Mouse (Mus musculus) cerebellum, postnatal 14 days (tissue): ENCODE results near the gene Abhd5.
A peak's percentile ranks its signal among the peaks of the same experiment; 100 is the strongest.
"Not testable (repeated sequence)": the region's sequence is repeated elsewhere in the genome, so short reads cannot be mapped to it uniquely, and the experiment has no call there.

Source experiments
- DNase-seq, 2 experiments: peaks; one replicate each; pipeline ENCODE4 v3.0.0; 2021; ENCODE audit warnings: mixed read lengths in 2 of 2

The Abhd5 gene

DNA sequence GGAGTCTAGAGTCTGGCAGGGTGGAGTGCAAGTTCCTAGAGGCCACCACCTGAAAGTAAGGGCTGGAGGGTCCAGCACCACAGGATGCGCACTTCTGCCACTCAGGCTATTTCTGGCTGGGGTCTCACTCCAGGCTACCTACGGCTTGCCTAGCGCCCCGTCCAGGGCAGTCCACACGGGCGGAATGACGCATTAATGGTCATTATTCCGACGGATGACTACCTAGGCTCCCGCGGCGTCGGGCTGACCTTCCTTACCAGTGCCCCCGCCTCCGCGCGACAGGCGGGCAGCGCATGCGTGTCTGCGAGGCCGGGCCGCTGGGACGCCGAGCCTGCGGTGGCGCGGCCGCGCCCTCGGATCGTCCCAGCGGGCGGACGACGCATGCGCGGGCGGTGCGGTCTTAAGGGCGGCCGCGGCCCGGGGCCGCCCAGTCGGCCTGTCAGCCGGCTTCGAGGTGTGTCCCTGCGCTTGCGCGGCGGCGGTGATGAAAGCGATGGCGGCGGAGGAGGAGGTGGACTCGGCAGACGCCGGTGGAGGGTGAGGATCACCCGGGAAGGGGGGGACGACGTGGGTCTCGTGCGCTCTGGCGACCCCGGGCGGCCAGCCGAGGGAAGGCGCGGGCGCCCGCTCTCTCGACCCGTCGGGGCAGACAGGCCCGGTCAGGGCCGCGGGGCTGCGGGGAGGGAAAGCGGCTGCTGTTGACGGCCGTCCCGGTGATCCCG lies at the start of gene Abhd5:
Gene Abhd5, plus strand, starts transcription at position 306 of the 722 bp plus-strand sequence.
- DNase-seq = peak; percentile 96

GRCm38 (mm10) chr9:122305302-122305701 lies 46.1 kb upstream of the Abhd5 start:
- DNase-seq = no peak

GRCm38 (mm10) chr9:122309013-122309980 lies 42.1 kb upstream of the Abhd5 start:
- DNase-seq = no peak

- peak; percentile 86 to 87 for DNase-seq
Observed at GRCm38 (mm10) chr9:122310613-122311049, 40.8 kb upstream of the Abhd5 start.

GRCm38 (mm10) chr9:122311051-122311760 lies 40.2 kb upstream of the Abhd5 start:
- no peak for DNase-seq

GRCm38 (mm10) chr9:122312296-122312990 lies 39.0 kb upstream of the Abhd5 start:
- no peak for DNase-seq

DNA sequence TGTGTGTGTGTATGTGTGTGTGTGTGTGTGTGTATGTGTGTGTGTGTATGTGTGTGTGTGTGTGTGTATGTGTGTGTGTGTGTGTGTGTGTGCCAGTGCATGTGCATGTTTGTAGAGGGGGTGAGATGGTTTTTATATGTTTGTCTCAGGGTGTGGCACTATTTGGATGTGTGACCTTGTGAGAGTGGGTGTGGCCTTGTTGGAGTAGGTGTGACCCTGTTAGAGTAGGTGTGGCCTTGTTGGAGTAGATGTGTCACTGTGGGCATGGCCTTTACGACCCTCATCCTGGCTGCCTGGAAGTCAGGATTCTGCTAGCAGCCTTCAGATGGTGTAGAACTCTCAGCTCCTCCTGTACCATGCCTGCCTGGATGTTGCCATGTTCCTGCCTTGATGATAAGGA lies 38.3 kb upstream of the Abhd5 start:
- not testable (repeated sequence) for DNase-seq

- DNase-seq = no peak
Observed at GRCm38 (mm10) chr9:122314386-122314785, 37.0 kb upstream of the Abhd5 start.

GRCm38 (mm10) chr9:122314942-122315341 lies 36.5 kb upstream of the Abhd5 start:
- DNase-seq = no peak

- no peak for DNase-seq
Observed at GRCm38 (mm10) chr9:122315501-122315900, 35.9 kb upstream of the Abhd5 start.

DNA sequence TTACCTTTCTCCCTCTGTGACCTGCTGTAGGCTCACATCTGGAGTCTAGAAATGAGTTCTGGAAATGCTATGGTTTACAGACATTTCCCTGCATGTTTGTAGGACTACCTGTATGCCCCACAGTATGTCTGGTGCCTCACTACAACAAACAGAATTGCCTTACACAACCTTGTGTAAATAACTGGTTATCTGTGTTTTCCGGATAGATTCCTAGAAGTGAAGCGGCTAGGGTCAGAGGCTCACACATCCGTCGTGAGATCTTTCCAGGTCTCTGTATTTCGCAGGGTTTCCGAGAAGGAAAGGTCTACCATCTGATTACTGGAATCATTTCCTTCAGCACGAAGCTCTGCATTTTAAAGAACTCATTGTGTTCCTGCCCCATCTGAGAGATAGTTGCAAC lies 34.8 kb upstream of the Abhd5 start:
- no peak for DNase-seq

DNA sequence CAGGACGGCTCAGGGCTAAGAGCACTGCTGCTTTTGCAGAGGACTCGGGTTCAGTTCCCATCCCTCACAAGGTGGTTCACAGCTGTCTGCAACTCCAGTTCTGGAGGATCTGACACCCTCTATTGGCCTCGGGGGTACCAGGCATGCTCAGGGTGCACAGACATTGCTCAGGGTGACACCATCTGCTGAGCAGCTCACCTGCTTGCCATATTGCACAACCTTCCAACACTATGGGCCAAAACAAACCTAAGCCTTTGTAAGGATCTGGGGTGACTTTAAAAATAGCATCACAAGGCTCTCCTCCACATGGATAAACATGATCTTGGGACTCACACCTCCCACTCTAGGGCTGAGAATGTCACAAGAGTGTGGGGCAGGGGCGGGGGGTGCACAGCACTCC lies 30.8 kb upstream of the Abhd5 start:
- DNase-seq = no peak

DNA sequence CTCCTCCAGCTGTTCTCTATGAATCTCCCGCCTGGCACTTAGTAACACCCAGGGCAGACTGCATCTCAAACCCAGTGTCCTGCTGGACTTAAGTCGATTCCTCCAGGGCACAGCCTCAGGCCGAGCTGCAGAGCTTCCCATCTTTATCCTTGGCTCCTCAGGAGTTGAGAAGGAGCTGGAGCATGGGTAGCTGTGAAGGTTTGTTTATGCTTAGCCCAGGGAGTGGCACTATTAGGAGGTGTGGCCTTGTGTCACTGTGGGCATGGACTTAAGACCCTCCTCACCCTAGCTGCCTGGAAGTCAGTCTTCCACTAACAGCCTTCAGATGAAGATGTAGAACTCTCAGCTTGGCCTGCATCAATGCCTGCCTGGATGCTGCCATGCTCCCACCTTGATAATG lies 29.1 kb upstream of the Abhd5 start:
- DNase-seq = no peak

DNA sequence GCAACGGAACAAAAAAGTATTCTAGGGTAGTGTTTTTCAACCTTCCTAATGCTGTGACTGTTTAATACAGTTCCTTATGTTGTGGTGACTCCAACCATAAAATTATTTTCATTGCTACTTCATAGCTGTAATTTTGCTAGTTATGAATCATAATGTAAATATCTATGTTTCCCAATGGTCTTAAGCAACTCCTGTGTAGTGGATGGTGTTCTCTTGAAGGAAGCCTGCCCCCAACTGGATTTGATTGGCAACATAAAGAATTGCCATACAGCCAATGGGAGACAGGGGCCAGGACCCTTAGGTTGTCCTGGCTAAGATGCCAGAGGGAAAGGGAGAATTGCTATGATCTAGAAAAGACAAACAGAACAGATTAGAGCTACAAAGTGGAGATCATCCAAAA lies 25.4 kb upstream of the Abhd5 start:
- no peak for DNase-seq

DNA sequence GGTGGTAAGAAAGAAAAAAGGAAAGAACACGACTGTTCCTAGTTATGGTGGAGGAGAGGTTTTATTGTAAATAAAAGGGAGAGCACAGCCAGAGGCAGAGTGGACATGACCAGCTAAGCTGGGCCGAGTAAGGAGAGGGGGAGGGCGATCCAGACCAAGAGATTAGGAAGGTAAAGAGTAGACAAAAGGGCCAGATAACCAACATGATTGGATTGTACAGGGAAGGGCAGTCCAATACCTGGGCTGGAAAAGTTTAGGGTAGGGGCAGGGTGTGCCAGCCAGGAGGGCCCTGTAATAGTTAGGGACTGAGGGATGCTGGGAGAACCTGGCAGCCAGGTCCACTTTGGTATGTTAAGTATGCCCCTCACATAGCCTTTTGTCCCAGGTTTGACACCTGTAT lies 23.2 kb upstream of the Abhd5 start:
- DNase-seq = no peak

DNA sequence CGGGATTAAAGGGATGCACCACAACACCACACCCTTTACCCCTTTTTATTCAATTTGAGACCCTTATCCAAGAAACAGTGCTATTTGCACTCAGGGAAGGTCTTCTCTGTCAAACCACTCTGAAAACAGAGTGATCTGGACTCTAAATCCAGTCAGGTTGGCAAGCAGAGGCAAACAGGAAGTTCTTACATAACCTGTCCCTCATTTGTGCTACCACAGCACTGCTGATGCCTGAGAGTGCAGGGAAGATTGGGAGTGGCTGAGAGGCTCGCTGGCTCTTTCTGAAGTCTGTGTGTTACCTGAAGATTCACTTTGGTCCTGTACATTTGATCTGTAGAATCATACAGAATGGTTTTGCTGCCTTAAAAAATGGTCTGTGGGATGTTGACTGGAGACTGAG lies 14.7 kb upstream of the Abhd5 start:
- no peak for DNase-seq

- DNase-seq = no peak
Observed at GRCm38 (mm10) chr9:122337510-122337931, 13.9 kb upstream of the Abhd5 start.

DNA sequence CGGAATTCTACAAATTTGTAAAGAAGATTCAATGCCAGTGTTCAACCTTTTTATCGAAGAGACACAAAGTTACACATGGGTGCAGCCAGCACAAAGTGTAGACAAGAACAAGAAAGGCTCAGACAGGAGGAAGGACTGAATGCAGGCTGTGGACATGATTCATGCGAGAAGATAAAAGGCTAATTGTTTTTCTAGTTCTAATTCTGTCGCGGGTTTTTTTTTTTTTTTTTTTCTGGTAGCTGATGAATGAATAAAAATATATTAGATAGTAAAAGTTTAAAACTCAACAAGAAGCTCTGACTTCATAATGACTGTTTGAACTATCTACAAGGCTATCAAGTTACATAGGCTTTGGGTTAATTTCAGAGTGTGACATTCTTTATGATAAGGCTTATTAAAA lies 11.4 kb upstream of the Abhd5 start:
- DNase-seq = no peak

DNA sequence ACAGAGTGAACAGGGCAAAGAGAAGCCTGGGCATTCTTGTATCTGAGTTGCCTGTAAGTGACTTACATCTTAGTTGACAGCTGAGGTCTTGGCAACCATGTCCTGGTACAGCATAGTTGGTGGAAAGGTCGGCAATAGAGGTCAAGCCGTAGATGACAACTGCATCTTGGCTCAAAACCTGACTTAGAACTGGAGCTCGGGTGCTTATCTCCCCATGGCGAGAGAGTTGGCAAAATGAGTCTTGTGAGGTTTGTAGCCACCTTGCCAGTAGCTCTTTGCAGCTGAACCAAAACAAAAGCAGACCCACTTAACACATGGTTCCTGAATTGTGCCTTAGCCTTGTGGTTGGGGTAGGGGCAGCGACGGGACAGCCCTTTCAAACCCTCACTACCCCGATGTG lies 8.0 kb upstream of the Abhd5 start:
- no peak for DNase-seq

- DNase-seq = no peak
Observed at GRCm38 (mm10) chr9:122344560-122344959, 6.8 kb upstream of the Abhd5 start.

GRCm38 (mm10) chr9:122345291-122345690 lies 6.1 kb upstream of the Abhd5 start:
- no peak for DNase-seq

- no peak for DNase-seq
Observed at GRCm38 (mm10) chr9:122346059-122346458, 5.3 kb upstream of the Abhd5 start.

DNA sequence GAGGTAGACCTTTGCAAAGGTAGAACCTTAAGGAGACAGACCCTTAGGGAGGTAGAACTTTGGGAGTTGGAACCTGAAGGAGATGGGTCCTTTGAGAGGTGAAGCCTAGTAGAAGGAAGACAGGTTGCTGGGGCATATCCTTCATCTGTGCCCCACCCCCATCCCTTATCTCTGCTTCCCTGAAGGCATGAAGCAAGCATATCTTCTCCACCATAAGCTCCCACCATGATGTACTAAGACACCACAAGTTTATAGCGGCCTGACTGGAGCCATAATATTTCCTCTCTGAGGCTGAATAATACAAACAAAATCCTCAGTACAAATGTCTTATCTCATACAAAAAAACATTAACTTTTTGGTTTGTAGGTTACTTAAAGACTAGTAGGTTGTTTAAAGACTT lies 3.5 kb upstream of the Abhd5 start:
- DNase-seq = no peak
